Mouse (Mus musculus): ENCODE data around the gene Pabpn1l. TPM values are rescaled to one million over a fixed set of nuclear protein-coding genes. Genes with fewer than 3 reads are reported as not detected.
"Not testable (repeated sequence)": the region's sequence is repeated elsewhere in the genome, so short reads cannot be mapped to it uniquely, and the experiment has no call there.

The Pabpn1l gene
- polyA plus RNA-seq, 1 experiment: not detected

- Histone ChIP-seq H3K4me1 (ENCODE audit: control insufficient read depth, insufficient read depth, low read length) (no peaks in the 10 kb centered on the region), H3K27ac (ENCODE audit: insufficient read depth, low read depth, low read length) (no peak overlapping the region), H3K4me3 (ENCODE audit: insufficient read depth, low read length) (no peak overlapping the region)
- TF ChIP-seq POLR2A (IDR thresholded peaks at IDR 0.05; ENCODE audit: borderline replicate concordance, low read depth, low read length) (no peak), CTCF (IDR thresholded peaks at IDR 0.05; ENCODE audit: low read depth, low read length) (no peak)
Observed at GRCm38 (mm10) chr8:122637230-122637629, 14.7 kb upstream of the Pabpn1l start.

- TF ChIP-seq CTCF (IDR thresholded peaks at IDR 0.05; ENCODE audit: low read depth, low read length) (no peak), POLR2A (IDR thresholded peaks at IDR 0.05; ENCODE audit: borderline replicate concordance, low read depth, low read length) (no peak)
- no peak overlapping the region for H3K27ac ChIP-seq (ENCODE audit: insufficient read depth, low read depth, low read length)
- H3K4me3 ChIP-seq (ENCODE audit: insufficient read depth, low read length): no peak overlapping the region
- H3K4me1 ChIP-seq (ENCODE audit: control insufficient read depth, insufficient read depth, low read length): no peaks in the 10 kb centered on the region
Observed at GRCm38 (mm10) chr8:122636803-122637175, 14.2 kb upstream of the Pabpn1l start.

- TF ChIP-seq POLR2A (IDR thresholded peaks at IDR 0.05; ENCODE audit: borderline replicate concordance, low read depth, low read length) (no peak), CTCF (IDR thresholded peaks at IDR 0.05; ENCODE audit: low read depth, low read length) (no peak)
- H3K4me3 ChIP-seq (ENCODE audit: insufficient read depth, low read length): no peak overlapping the region
- H3K27ac ChIP-seq (ENCODE audit: insufficient read depth, low read depth, low read length): no peak overlapping the region
- no peaks in the 10 kb centered on the region for H3K4me1 ChIP-seq (ENCODE audit: control insufficient read depth, insufficient read depth, low read length)
Observed at GRCm38 (mm10) chr8:122635878-122636802, 13.6 kb upstream of the Pabpn1l start.

- Histone ChIP-seq H3K4me3 (ENCODE audit: insufficient read depth, low read length) (no peak overlapping the region), H3K27ac (ENCODE audit: insufficient read depth, low read depth, low read length) (no peak overlapping the region), H3K4me1 (ENCODE audit: control insufficient read depth, insufficient read depth, low read length) (no peaks in the 10 kb centered on the region)
- TF ChIP-seq CTCF (IDR thresholded peaks at IDR 0.05; ENCODE audit: low read depth, low read length) (no peak), POLR2A (IDR thresholded peaks at IDR 0.05; ENCODE audit: borderline replicate concordance, low read depth, low read length) (no peak)
Observed at GRCm38 (mm10) chr8:122633205-122633604, 10.7 kb upstream of the Pabpn1l start.

- not testable (repeated sequence) for H3K4me3 ChIP-seq (ENCODE audit: insufficient read depth, low read length); H3K4me1 ChIP-seq (ENCODE audit: control insufficient read depth, insufficient read depth, low read length)
Observed at GRCm38 (mm10) chr8:122632134-122632533, 9.6 kb upstream of the Pabpn1l start.

GRCm38 (mm10) chr8:122630696-122631095 is 8.2 kb upstream of the Pabpn1l start:
- TF ChIP-seq CTCF (IDR thresholded peaks at IDR 0.05; ENCODE audit: low read depth, low read length): no peak
- no peak for TF ChIP-seq POLR2A (IDR thresholded peaks at IDR 0.05; ENCODE audit: borderline replicate concordance, low read depth, low read length)
- H3K4me1 ChIP-seq (ENCODE audit: control insufficient read depth, insufficient read depth, low read length): no peaks in the 10 kb centered on the region
- no peak overlapping the region for H3K4me3 ChIP-seq (ENCODE audit: insufficient read depth, low read length)
- no peak overlapping the region for H3K27ac ChIP-seq (ENCODE audit: insufficient read depth, low read depth, low read length)

More at GRCm38 (mm10) chr8:122632134-122632533, 9.6 kb upstream of the Pabpn1l start:
- H3K27ac ChIP-seq (ENCODE audit: insufficient read depth, low read depth, low read length): not testable (repeated sequence)

- Histone ChIP-seq H3K27ac (ENCODE audit: insufficient read depth, low read depth, low read length) (no peak overlapping the region), H3K4me3 (ENCODE audit: insufficient read depth, low read length) (no peak overlapping the region), H3K4me1 (ENCODE audit: control insufficient read depth, insufficient read depth, low read length) (no peaks in the 10 kb centered on the region)
- TF ChIP-seq CTCF (IDR thresholded peaks at IDR 0.05; ENCODE audit: low read depth, low read length) (no peak), POLR2A (IDR thresholded peaks at IDR 0.05; ENCODE audit: borderline replicate concordance, low read depth, low read length) (no peak)
Observed at GRCm38 (mm10) chr8:122629388-122629787, 6.8 kb upstream of the Pabpn1l start.

- H3K4me1 ChIP-seq (ENCODE audit: control insufficient read depth, insufficient read depth, low read length): no peaks in the 10 kb centered on the region
- no peak for TF ChIP-seq POLR2A (IDR thresholded peaks at IDR 0.05; ENCODE audit: borderline replicate concordance, low read depth, low read length)
- no peak overlapping the region for H3K4me3 ChIP-seq (ENCODE audit: insufficient read depth, low read length)
- no peak overlapping the region for H3K27ac ChIP-seq (ENCODE audit: insufficient read depth, low read depth, low read length)
Observed at GRCm38 (mm10) chr8:122626896-122627295, 4.4 kb upstream of the Pabpn1l start.

- H3K27ac ChIP-seq (ENCODE audit: insufficient read depth, low read depth, low read length): no peak overlapping the region
- no peak overlapping the region for H3K4me3 ChIP-seq (ENCODE audit: insufficient read depth, low read length)
- TF ChIP-seq POLR2A (IDR thresholded peaks at IDR 0.05; ENCODE audit: borderline replicate concordance, low read depth, low read length) (no peak), CTCF (IDR thresholded peaks at IDR 0.05; ENCODE audit: low read depth, low read length) (no peak)
- H3K4me1 ChIP-seq (ENCODE audit: control insufficient read depth, insufficient read depth, low read length): no peaks in the 10 kb centered on the region
Observed at GRCm38 (mm10) chr8:122625811-122626210, 3.3 kb upstream of the Pabpn1l start.

GRCm38 (mm10) chr8:122624653-122625052 is 2.1 kb upstream of the Pabpn1l start:
- TF ChIP-seq CTCF (IDR thresholded peaks at IDR 0.05; ENCODE audit: low read depth, low read length) (no peak), POLR2A (IDR thresholded peaks at IDR 0.05; ENCODE audit: borderline replicate concordance, low read depth, low read length) (no peak)
- H3K4me1 ChIP-seq (ENCODE audit: control insufficient read depth, insufficient read depth, low read length): no peaks in the 10 kb centered on the region
- H3K4me3 ChIP-seq (ENCODE audit: insufficient read depth, low read length): no peak overlapping the region
- H3K27ac ChIP-seq (ENCODE audit: insufficient read depth, low read depth, low read length): no peak overlapping the region
